Mouse (Mus musculus) MEL-GATA-1-ER (cell line): ENCODE measurements around the gene Gm13694.

Source experiments
- DNase-seq: peaks from one replicate; pipeline ENCODE4 v3.0.0-alpha.2; 2012; ENCODE audit warnings: low read depth; ENCODE audit errors: extremely low read depth

Gene Gm13694

GRCm38 (mm10) chr2:84025217-84025616 lies 46.5 kb downstream of the Gm13694 start:
- DNase-seq = no peak
